Mouse (Mus musculus): Measurements from ENCODE around the gene Vmn2r-ps130. TPM values are rescaled to one million over a fixed set of nuclear protein-coding genes. Genes with fewer than 3 reads are reported as not detected.

Gene Vmn2r-ps130
- polyA plus RNA-seq (2021; fragmentation: Nextera tagmentation), result not detected in 2 replicates
- long read RNA-seq, experiment 1, result 0 reads
- long read RNA-seq, experiment 2, result 0 reads

DNA sequence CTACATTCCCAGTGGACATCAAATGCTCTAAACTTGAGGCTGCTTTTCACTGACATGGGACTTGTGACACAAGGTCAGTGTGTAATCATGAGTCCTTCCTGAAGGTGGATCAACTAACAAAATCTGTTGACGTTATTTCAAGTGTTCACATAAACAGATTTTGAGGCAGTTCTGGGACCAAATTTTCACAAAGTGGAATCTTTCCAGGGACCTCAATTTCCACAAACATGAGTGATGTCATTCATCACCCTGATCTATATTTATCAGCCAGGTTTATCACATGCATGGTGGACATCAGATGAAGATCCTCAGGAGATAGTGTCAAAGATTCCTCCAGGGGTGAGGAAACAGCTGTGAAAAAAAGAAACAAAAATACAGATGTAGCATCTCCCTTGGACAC lies at the start of gene Vmn2r-ps130:
Vmn2r-ps130 (plus strand) TSS at position 301 of the 400 bp plus-strand sequence.

Other genes starting within 250 kb of the Vmn2r-ps130 start
- gene Zfp945, start 194.0 kb upstream of the Vmn2r-ps130 start, polyA plus RNA-seq (2021; fragmentation: Nextera tagmentation), result 3.3 and 3.9 TPM in 2 replicates
- gene Vmn2r113, start 118.2 kb upstream of the Vmn2r-ps130 start, polyA plus RNA-seq (2021; fragmentation: Nextera tagmentation), result not detected in 2 replicates
- gene Zfp40, start 132.1 kb downstream of the Vmn2r-ps130 start, polyA plus RNA-seq (2021; fragmentation: Nextera tagmentation), result 5.1 and 5.2 TPM in 2 replicates

Data from left cerebral cortex, adult 6 months (tissue).